Mouse (Mus musculus) hematopoietic stem cell, adult 5-6 weeks (primary cell): Measurements from ENCODE around the gene Tbcc. TPM values are rescaled to one million over a fixed set of nuclear protein-coding genes. Genes with fewer than 3 reads are reported as not detected.

Experiments used
- ATAC-seq, 2 experiments: fragments of 125-278 bp in 1 of 2; replicated peaks in 1 of 2; 2 replicates each; pipeline ENCODE4 v1.8.0; 2016 to 2017; ENCODE audit warnings: inconsistent platforms in 2 of 2, mild to moderate bottlenecking in 2 of 2, moderate number of reproducible peaks in 2 of 2, low read depth in 1 of 2, moderate TSS enrichment in 1 of 2; ENCODE audit not compliant: low FRiP score in 2 of 2, poor library complexity in 2 of 2, severe bottlenecking in 2 of 2, insufficient read depth in 1 of 2, low TSS enrichment in 1 of 2
- total RNA-seq: library from RNA; stranded (forward); fragments of 172-1452, 232-1000 nt; gene quantifications from 2 replicates; pipeline ENCODE4 v1.2.3, GENCODE M21; 2017

The Tbcc gene
- total RNA-seq, 1 experiment from 2014 or later = 14.6 TPM

DNA sequence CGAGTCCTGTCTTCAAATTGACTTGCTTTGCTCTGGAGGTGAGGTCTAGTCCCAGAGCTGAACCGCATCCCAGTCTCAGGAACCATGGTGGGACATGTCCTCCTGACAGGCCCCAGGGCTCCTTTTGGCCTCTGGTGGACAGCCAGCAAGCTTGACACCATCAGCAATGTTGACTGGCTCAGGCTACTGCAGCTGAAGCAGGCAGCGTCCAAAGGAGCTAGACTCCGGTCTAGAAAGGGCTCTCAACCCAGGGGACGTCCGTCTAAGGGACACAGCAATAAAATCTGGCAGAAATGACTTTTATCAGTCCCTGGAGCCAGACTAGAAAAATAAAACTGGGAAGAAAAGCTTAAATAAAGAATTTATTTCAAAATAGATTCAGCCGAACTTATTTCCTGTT lies 39.4 kb downstream of the Tbcc start:
- ATAC-seq = no peak

DNA sequence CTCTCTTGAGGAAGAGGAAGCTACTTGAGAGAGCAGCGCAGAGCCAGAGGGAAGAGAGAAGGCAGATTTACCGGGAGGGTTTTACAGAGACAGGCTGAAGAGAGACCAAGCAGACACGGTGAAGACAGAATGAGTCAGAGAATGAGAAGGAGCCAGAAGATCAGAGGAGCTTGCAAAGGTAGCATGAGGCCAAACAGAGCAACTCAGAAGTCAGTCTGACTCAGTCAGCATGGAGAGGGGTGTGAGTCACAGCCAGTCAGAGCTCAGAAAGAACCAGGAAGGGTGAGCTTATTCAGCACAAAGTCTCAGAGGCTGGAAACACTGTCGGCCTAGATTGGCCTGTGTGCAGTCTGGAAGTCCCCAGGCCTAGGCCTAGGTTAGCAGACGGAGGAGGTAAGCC lies 42.5 kb downstream of the Tbcc start:
- ATAC-seq = no peak

GRCm38 (mm10) chr17:46933557-46934348 lies 43.3 kb downstream of the Tbcc start:
- ATAC-seq = peak; percentile 59 to 76; a peak in 2 of 4 replicates

DNA sequence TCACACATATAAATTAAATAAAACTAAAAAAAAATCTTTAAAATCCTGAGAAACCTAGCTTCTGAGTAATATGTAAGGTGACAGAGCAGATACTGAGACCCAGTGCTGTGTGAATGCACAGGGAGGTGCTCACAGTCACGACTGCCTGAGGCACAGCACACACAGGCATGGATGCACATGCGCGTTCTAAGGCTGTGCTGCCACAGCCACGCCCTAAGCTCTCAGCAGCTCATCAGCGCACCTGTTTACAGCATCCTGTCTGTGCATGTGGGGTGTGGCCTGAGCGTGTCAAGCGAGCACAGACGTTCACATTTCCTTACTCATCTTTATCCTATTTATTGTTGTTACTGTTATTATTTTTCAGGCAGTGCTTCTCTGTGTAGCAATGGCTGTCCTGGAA lies 50.0 kb downstream of the Tbcc start:
- ATAC-seq = no peak

Other genes with a start within 250 kb of the Tbcc start
- 11.9 and 15.2 TPM in 2 replicates for gene Klc4, start 244.7 kb upstream of the Tbcc start, total RNA-seq
- gene Mrpl2, start 244.5 kb upstream of the Tbcc start, total RNA-seq = 61.8 and 66.1 TPM in 2 replicates
- gene Cul7, start 240.3 kb upstream of the Tbcc start, total RNA-seq = 27.0 and 37.8 TPM in 2 replicates
- gene Rrp36, start 216.3 kb upstream of the Tbcc start, total RNA-seq = 38.1 and 47.0 TPM in 2 replicates
- 53.3 and 74.4 TPM in 2 replicates for gene Mea1, start 211.9 kb upstream of the Tbcc start, total RNA-seq
- 21.5 and 22.1 TPM in 2 replicates for gene Klhdc3, start 209.8 kb upstream of the Tbcc start, total RNA-seq
- 37.0 and 37.4 TPM in 2 replicates for gene Ppp2r5d, start 185.6 kb upstream of the Tbcc start, total RNA-seq
- gene Pex6, start 179.2 kb upstream of the Tbcc start, total RNA-seq = 16.1 and 16.2 TPM in 2 replicates
- not detected in 2 replicates for gene Gnmt, start 161.5 kb upstream of the Tbcc start, total RNA-seq
- 71.4 and 84.6 TPM in 2 replicates for gene Cnpy3, start 138.5 kb upstream of the Tbcc start, total RNA-seq
- gene Ptcra, start 127.0 kb upstream of the Tbcc start, total RNA-seq = not detected in 2 replicates
- 8.1 and 22.0 TPM in 2 replicates for gene 2310039H08Rik, start 118.0 kb upstream of the Tbcc start, total RNA-seq
- 121 and 185 TPM in 2 replicates for gene Rpl7l1, start 108.0 kb upstream of the Tbcc start, total RNA-seq
- 27.0 and 27.5 TPM in 2 replicates for gene Bicral, start 32.2 kb upstream of the Tbcc start, total RNA-seq
- not detected in 2 replicates for gene Prph2, start 19.8 kb downstream of the Tbcc start, total RNA-seq
- 34.3 and 36.7 TPM in 2 replicates for gene Ubr2, start 119.9 kb downstream of the Tbcc start, total RNA-seq